In the genomic region with DNA sequence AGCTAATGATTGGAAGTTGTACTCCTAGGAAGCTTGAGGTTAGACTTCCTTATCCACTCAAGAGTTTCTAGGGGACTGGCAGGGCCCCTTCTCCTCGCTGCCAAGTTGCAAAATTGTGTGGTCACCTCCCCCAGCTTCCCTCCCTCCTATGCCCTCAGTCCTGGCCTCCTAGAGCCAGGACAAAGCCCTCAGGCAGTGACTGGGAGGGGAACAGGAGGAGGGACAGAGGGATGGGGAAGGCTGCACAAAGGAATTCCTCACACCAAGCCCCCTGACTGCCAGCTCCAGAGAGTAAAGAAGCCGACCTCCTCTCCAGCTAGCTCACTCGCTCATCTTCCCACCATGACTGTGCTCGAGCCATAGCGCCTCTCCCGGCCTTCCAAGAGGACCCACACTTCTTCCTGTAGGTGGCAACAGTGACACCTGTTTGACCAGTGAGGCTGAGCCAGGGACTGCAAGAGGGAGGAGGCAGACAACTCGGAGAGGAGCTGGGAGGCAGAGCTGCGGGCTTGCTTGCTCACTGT, we compare ENCODE assay signal across 9 mouse cellular contexts. TPM values are rescaled to one million over a fixed set of nuclear protein-coding genes. Genes with fewer than 3 reads are reported as not detected.
DNase-seq lines count a peak whose midpoint lies in the region; ATAC-seq and TF ChIP-seq lines count a peak whose summit lies in the region.
"Had no signal": no experiment of that assay in that cellular context is flagged by ENCODE, and none has a peak within 500 bp of the region (broad histone marks: within the 10 kb centered on the region; RNA-seq: fewer than 3 reads in every experiment).

A gene (plus strand): TSS at position 209 of the 524 bp plus-strand sequence.

- no peaks in the 10 kb centered on the region; the same call in 1 of the 2 replicates for H3K4me1 ChIP-seq in intestine, postnatal 0 days (replicated peaks; ENCODE audit: control insufficient read depth, insufficient read depth, low read length)
- H3K4me1 ChIP-seq in limb, embryonic 13.5 days: no peaks in the 10 kb centered on the region
- peaks cover 14% of the 10 kb centered on the region for H3K4me1 ChIP-seq in midbrain, embryonic 15.5 days

- H3K27ac ChIP-seq in intestine, postnatal 0 days (ENCODE audit: low read depth, low read length): no peak within 1 kb of the TSS
- no peak within 1 kb of the TSS for H3K27ac ChIP-seq in limb, embryonic 13.5 days
- H3K27ac ChIP-seq in midbrain, embryonic 15.5 days: peak within 1 kb of the TSS; percentile 72

- no peaks in the 10 kb centered on the region for H3K9me3 ChIP-seq in intestine, postnatal 0 days (ENCODE audit: control insufficient read depth)
- H3K9me3 ChIP-seq in limb, embryonic 13.5 days: no peaks in the 10 kb centered on the region
- no peaks in the 10 kb centered on the region for H3K9me3 ChIP-seq in midbrain, embryonic 15.5 days

- H3K4me3 ChIP-seq in intestine, postnatal 0 days (ENCODE audit: low read depth, low read length): 0 out of 2 replicates have a peak within 1 kb of the TSS, but pooled peaks have one; percentile 12
- peak within 1 kb of the TSS; percentile 23; the same call in 1 of the 2 replicates for H3K4me3 ChIP-seq in limb, embryonic 13.5 days
- peak within 1 kb of the TSS; percentile 37 for H3K4me3 ChIP-seq in midbrain, embryonic 15.5 days

- no peaks in the 10 kb centered on the region for H3K36me3 ChIP-seq in intestine, postnatal 0 days (ENCODE audit: control insufficient read depth, insufficient read depth)
- peaks cover 20% of the 10 kb centered on the region for H3K36me3 ChIP-seq in limb, embryonic 13.5 days
- H3K36me3 ChIP-seq in midbrain, embryonic 15.5 days (replicated peaks): no peaks in the 10 kb centered on the region

- peak within 1 kb of the TSS; percentile 51 for H3K4me2 ChIP-seq in intestine, postnatal 0 days (replicated peaks; ENCODE audit: low read depth)
- peak within 1 kb of the TSS; percentile 58 for H3K4me2 ChIP-seq in limb, embryonic 13.5 days (replicated peaks)
- H3K4me2 ChIP-seq in midbrain, embryonic 15.5 days: peak within 1 kb of the TSS; percentile 53

- intact Hi-C loops in heart, postnatal 25 days (cut with DNase I): loop anchor here (10.0 kb wide), 1 partner anchor 225 kb away; no protein-coding TSS in a partner anchor

- no peak within 1 kb of the TSS for H3K9ac ChIP-seq in intestine, postnatal 0 days (ENCODE audit: low read depth, low read length)
- 0 out of 2 replicates have a peak within 1 kb of the TSS, but pooled peaks have one; percentile 13 for H3K9ac ChIP-seq in limb, embryonic 13.5 days
- peak within 1 kb of the TSS; percentile 45; the same call in 1 of the 2 replicates for H3K9ac ChIP-seq in midbrain, embryonic 15.5 days

- H3K27me3 ChIP-seq in intestine, postnatal 0 days (replicated peaks; ENCODE audit: control insufficient read depth, insufficient read depth, low read length): no peaks in the 10 kb centered on the region
- peaks cover 44% of the 10 kb centered on the region for H3K27me3 ChIP-seq in limb, embryonic 13.5 days
- 0 out of 2 replicates have a peak, but pooled peaks cover 4% of the 10 kb centered on the region for H3K27me3 ChIP-seq in midbrain, embryonic 15.5 days (replicated peaks)

- ATAC-seq in intestine, postnatal 0 days: peak; percentile 72
- peak; percentile 81 for ATAC-seq in limb, embryonic 13.5 days (ENCODE audit: low FRiP score, low read depth)
- ATAC-seq in midbrain, embryonic 15.5 days (replicated peaks): peak; percentile 90
- no peak for ATAC-seq in monocyte, adult 5-6 weeks (replicated peaks; ENCODE audit: insufficient number of reproducible peaks, low FRiP score, low TSS enrichment, poor library complexity, severe bottlenecking)

- peak; percentile 17 to 19 for DNase-seq in heart, adult 18-20 months
- DNase-seq in heart, postnatal 25 days (ENCODE audit: low spot score): no peak
- DNase-seq in cerebellum, adult 9-11 months: peak; percentile 53
- peak; percentile 10 to 17 for DNase-seq in frontal cortex, postnatal 10 days (ENCODE audit: low spot score in 2 of 2)

- peak; percentile 72 for TF ChIP-seq CTCF in intestine, postnatal 0 days (IDR thresholded peaks at IDR 0.05; ENCODE audit: low read depth)

- 16% methylated on average over 8 of the region's 8 CpGs for WGBS in intestine, postnatal 0 days
- 20% methylated on average over 8 of the region's 8 CpGs for WGBS in limb, embryonic 13.5 days
- WGBS in midbrain, embryonic 15.5 days: 21% methylated on average over 8 of the region's 8 CpGs

RNA-seq across cellular contexts. Expression of the gene that starts here (rescaled TPM):
- total RNA-seq in heart, adult 18-20 months (2021): under 1 TPM in 1 of 2 experiments, not detected in 1; 0.36 TPM
- total RNA-seq in heart, postnatal 25 days (2021): not detected
- 7.2 and 7.7 TPM in 2 replicates for polyA plus RNA-seq in intestine, postnatal 0 days (2015; fragmentation: Nextera tagmentation; extraction: Ambion mirVana)
- 2.7 and 3.3 TPM in 2 replicates for polyA plus RNA-seq in limb, embryonic 13.5 days (2015; fragmentation: Nextera tagmentation; extraction: Ambion mirVana)
- polyA plus RNA-seq in midbrain, embryonic 15.5 days (2015; fragmentation: Nextera tagmentation; extraction: Ambion mirVana): 34.1 and 35.0 TPM in 2 replicates
- not detected in 3 replicates for total RNA-seq in monocyte, adult 5-6 weeks (2017)
- total RNA-seq: MEL had no signal

Comparison
In these comparisons a context has a peak if more than half of its experiments do, and no peak if none do; other contexts are left out.
1. Peak in DNase-seq in heart, adult 18-20 months; RNA of the gene not detected or under 1 TPM.